Mouse (Mus musculus) forebrain, embryonic 15.5 days (tissue): ENCODE measurements at regions not wholly inside any gene's neighbourhood (a gene's known extent, or its start where the extent isn't known, plus 50 kb on each side); places are given as distances from the start of the nearest gene placed in this dataset.

Experiments
- ATAC-seq: fragments of 200-750 bp; cut with Nextera tagmentation; replicated peaks from 2 replicates; pipeline ENCODE4 v1.8.0; 2017; ENCODE audit warnings: mild to moderate bottlenecking, moderate TSS enrichment, moderate library complexity
- H3K27ac ChIP-seq: fragments of 300-500 bp; sonication (generic); replicated peaks from 2 replicates; pipeline ENCODE4 v1.5.1; 2015; ENCODE audit warnings: mild to moderate bottlenecking, inconsistent platforms
- H3K27me3 ChIP-seq: fragments of 300-500 bp; sonication (generic); 2 replicates; pipeline ENCODE4 v1.6.1; 2015; ENCODE audit warnings: inconsistent platforms
- H3K36me3 ChIP-seq: fragments of 300-500 bp; sonication (generic); 2 replicates; pipeline ENCODE4 v1.6.1; 2015; ENCODE audit warnings: mild to moderate bottlenecking, inconsistent platforms
- H3K4me1 ChIP-seq: fragments of 300-500 bp; sonication (generic); 2 replicates; pipeline ENCODE4 v1.6.1; 2015; ENCODE audit warnings: inconsistent platforms
- H3K4me2 ChIP-seq: fragments of 300-500 bp; sonication (generic); replicated peaks from 2 replicates; pipeline ENCODE4 v1.6.1; 2015; ENCODE audit warnings: mild to moderate bottlenecking, inconsistent platforms
- H3K4me3 ChIP-seq: fragments of 300-500 bp; sonication (generic); 2 replicates; pipeline ENCODE4 v1.5.1; 2015; ENCODE audit warnings: mild to moderate bottlenecking, inconsistent platforms
- H3K9ac ChIP-seq: fragments of 300-500 bp; sonication (generic); replicated peaks from 2 replicates; pipeline ENCODE4 v1.6.1; 2015; ENCODE audit warnings: mild to moderate bottlenecking, inconsistent platforms
- H3K9me3 ChIP-seq: fragments of 300-500 bp; sonication (generic); 2 replicates; pipeline ENCODE4 v1.6.1; 2016; ENCODE audit warnings: inconsistent platforms
- WGBS: fragments of 180-500 bp; shearing (Covaris S2); methylation state at CpG from one replicate; pipeline ENCODE4 v1.1.7; 2015; ENCODE audit warnings: mixed read lengths; 5-methylcytosine and 5-hydroxymethylcytosine counted together

DNA sequence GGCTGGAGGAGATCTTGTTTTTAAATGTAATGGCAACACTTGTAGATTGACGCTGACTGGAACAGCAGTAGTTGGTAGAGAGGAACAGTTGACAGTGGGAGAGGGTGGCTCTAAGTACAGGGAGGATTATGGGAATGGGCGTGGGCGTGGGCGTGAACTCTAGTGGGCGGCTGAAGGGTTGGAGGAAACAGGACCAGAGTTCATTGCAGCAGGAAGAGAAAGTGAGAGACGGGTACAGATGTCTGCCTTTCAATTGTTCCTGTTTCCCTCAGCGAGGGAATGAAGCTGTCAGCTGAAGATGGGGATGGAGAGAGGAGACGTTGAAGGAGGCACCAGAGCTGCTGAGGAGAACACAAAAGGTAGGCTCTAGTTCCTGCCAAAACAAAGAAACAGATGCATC lies 135.2 kb downstream of the Hhipl2 start:
- H3K9ac ChIP-seq = no peak overlapping the region
- no peak overlapping the region for H3K27ac ChIP-seq
- no peaks in the 10 kb centered on the region for H3K9me3 ChIP-seq
- 85% methylated on average over 8 of the region's 8 CpGs for WGBS
- H3K27me3 ChIP-seq = no peaks in the 10 kb centered on the region
- no peak for ATAC-seq
- H3K4me2 ChIP-seq = no peak overlapping the region
- no peak overlapping the region for H3K4me3 ChIP-seq
- no peaks in the 10 kb centered on the region for H3K4me1 ChIP-seq
- H3K36me3 ChIP-seq = no peaks in the 10 kb centered on the region

GRCm38 (mm10) chr1:183562853-183563252 lies 144.8 kb downstream of the Hhipl2 start:
- no peaks in the 10 kb centered on the region for H3K36me3 ChIP-seq
- no peaks in the 10 kb centered on the region for H3K4me1 ChIP-seq
- ATAC-seq = no peak
- H3K9me3 ChIP-seq = no peaks in the 10 kb centered on the region
- H3K27me3 ChIP-seq = no peaks in the 10 kb centered on the region
- H3K27ac ChIP-seq = no peak overlapping the region
- no peak overlapping the region for H3K9ac ChIP-seq
- no peak overlapping the region for H3K4me2 ChIP-seq
- 49% methylated on average over 3 of the region's 3 CpGs for WGBS
- no peak overlapping the region for H3K4me3 ChIP-seq

- 39% methylated on average over 10 of the region's 10 CpGs for WGBS
- no peaks in the 10 kb centered on the region for H3K27me3 ChIP-seq
- no peaks in the 10 kb centered on the region for H3K4me1 ChIP-seq
- no peaks in the 10 kb centered on the region for H3K9me3 ChIP-seq
- H3K4me3 ChIP-seq = no peak overlapping the region
- H3K27ac ChIP-seq = no peak overlapping the region
- no peaks in the 10 kb centered on the region for H3K36me3 ChIP-seq
- H3K9ac ChIP-seq = no peak overlapping the region
- H3K4me2 ChIP-seq = no peak overlapping the region
- no peak for ATAC-seq
These were observed 155.9 kb downstream of the Hhipl2 start for GRCm38 (mm10) chr1:183573621-183574585.

DNA sequence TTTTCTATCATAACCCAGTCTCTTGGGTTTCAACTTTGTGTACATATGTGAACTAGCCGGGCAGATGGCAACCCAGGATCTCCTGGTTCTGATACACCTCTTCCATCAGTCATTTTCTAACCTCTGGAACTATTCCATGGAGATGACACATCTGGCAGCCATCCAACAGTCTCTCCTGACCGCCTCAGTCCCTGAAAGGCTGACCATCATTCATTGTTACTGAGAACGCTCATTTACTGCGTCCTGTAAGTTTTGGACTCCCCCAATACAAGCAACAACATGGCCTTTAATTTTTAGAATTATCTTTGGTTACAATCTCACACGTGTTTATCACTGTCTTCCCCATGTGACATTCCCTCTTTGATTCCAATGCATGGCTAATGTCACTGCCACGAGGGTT lies 166.8 kb downstream of the Hhipl2 start:
- WGBS = 71% methylated on average over 6 of the region's 6 CpGs
- ATAC-seq = no peak

GRCm38 (mm10) chr1:183586406-183586805 lies 168.4 kb downstream of the Hhipl2 start:
- 68% methylated on average over 4 of the region's 4 CpGs for WGBS
- ATAC-seq = no peak

More for the DNA sequence above, 166.8 kb downstream of the Hhipl2 start:
- Histone ChIP-seq H3K27ac (no peak overlapping the region), H3K4me1 (no peaks in the 10 kb centered on the region), H3K9ac (no peak overlapping the region), H3K4me2 (no peak overlapping the region), H3K9me3 (no peaks in the 10 kb centered on the region), H3K4me3 (no peak overlapping the region), H3K27me3 (no peaks in the 10 kb centered on the region), H3K36me3 (no peaks in the 10 kb centered on the region)

GRCm38 (mm10) chr1:183595306-183595705 lies 177.3 kb downstream of the Hhipl2 start:
- no peak for ATAC-seq
- WGBS = 66% methylated on average over 5 of the region's 5 CpGs
- no peaks in the 10 kb centered on the region for H3K27me3 ChIP-seq
- H3K9ac ChIP-seq = no peak overlapping the region
- no peak overlapping the region for H3K27ac ChIP-seq
- H3K4me1 ChIP-seq = no peaks in the 10 kb centered on the region
- no peaks in the 10 kb centered on the region for H3K9me3 ChIP-seq
- no peaks in the 10 kb centered on the region for H3K36me3 ChIP-seq
- no peak overlapping the region for H3K4me2 ChIP-seq
- no peak overlapping the region for H3K4me3 ChIP-seq

More at GRCm38 (mm10) chr1:183586406-183586805, 168.4 kb downstream of the Hhipl2 start:
- Histone ChIP-seq H3K4me3 (no peak overlapping the region), H3K9me3 (no peaks in the 10 kb centered on the region), H3K4me2 (no peak overlapping the region), H3K4me1 (no peaks in the 10 kb centered on the region), H3K9ac (no peak overlapping the region), H3K36me3 (no peaks in the 10 kb centered on the region), H3K27me3 (no peaks in the 10 kb centered on the region), H3K27ac (no peak overlapping the region)

DNA sequence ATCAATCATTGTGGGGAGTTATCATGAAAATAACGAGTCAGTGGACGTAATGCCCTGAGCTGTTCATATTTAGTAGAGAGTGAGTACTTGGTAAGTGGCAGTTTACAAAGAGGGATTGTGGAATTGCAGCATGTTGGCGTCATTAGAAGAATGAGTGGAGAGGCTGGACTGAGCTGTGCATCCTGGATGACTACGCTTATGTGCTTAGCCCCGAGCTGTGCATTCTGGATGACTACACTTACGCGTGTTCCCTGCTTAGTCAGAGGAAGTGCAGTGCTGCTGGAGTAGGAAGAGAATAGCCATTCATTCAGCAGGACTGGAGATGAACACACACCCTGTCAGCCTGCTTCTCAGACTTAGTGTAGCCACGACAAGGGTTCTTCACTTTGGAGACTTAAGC lies 182.5 kb downstream of the Hhipl2 start:
- no peak overlapping the region for H3K4me3 ChIP-seq
- H3K9me3 ChIP-seq = no peaks in the 10 kb centered on the region
- H3K27ac ChIP-seq = no peak overlapping the region
- no peak for ATAC-seq
- no peak overlapping the region for H3K9ac ChIP-seq
- 70% methylated on average over 8 of the region's 8 CpGs for WGBS
- H3K4me1 ChIP-seq = no peaks in the 10 kb centered on the region
- no peak overlapping the region for H3K4me2 ChIP-seq
- no peaks in the 10 kb centered on the region for H3K27me3 ChIP-seq
- H3K36me3 ChIP-seq = no peaks in the 10 kb centered on the region

DNA sequence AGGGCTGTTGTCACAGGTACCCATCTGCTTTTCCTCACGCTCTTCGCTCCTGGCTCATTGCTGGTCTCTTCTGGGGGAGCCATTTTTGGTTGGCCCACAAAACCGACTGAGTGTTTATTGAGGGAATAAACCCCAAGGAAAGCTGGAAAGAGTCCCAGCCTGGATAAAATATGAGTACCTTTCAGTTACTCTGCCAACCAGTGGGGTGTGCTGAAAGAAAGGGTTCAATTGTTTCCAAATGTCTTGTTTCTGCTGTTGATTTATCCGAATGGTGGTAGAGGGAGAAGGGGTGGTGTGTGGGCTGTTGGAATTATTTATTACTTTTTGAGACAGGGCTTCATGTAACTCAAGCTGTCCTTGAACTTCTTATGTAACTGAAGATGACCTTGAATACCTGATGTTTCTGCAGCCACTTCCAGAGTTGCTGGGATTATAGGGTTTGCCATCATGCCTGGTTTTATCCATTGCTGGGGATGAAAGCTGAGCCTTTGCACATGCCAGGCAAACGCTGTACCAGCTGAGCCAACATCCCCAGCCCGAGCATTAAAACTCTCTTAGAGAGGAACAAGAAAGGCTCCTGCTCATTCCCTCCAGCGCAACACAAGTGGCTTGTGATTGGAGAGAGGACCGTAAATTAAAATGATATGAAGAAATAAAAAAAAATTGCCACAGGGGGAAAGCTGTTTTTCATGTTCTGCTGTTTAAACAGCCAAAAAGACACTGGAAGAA lies 194.1 kb downstream of the Hhipl2 start:
- Histone ChIP-seq H3K4me1 (no peaks in the 10 kb centered on the region), H3K27me3 (no peaks in the 10 kb centered on the region), H3K9ac (no peak overlapping the region), H3K36me3 (no peaks in the 10 kb centered on the region), H3K4me2 (no peak overlapping the region), H3K4me3 (no peak overlapping the region), H3K9me3 (no peaks in the 10 kb centered on the region), H3K27ac (no peak overlapping the region)
- no peak for ATAC-seq
- 83% methylated on average over 8 of the region's 8 CpGs for WGBS

DNA sequence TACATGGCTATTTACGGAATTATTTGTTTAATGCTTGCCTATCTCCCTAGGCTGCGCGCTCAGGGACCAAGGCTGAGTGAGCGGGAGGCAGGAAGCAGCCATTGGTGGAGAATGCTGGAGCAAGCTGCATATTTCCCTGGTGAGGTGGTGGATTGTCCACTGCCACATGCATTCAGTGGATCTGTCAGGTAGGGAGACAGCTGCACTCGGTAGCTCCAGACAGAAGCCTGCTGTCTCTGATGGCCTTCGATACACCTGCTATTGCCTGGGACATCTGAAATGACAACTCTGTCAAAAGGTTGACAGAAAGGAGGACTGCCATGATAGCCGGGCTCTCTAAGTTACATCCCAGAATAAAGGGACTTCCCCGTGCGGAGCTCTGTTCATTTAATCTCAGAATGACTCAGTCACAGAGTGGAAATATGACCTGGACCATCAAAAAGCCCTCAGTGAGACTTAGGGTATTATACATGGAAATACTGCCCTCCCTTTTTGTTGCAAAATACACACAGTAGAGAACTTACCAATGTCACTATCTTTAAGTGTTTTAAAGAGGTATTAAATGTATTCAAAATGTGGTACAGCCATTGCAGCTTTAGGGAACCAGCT lies 201.5 kb downstream of the Hhipl2 start:
- H3K4me1 ChIP-seq = no peaks in the 10 kb centered on the region
- H3K36me3 ChIP-seq = no peaks in the 10 kb centered on the region
- no peak overlapping the region for H3K4me3 ChIP-seq
- H3K27ac ChIP-seq = no peak overlapping the region
- 87% methylated on average over 9 of the region's 9 CpGs for WGBS
- no peak overlapping the region for H3K4me2 ChIP-seq
- H3K9me3 ChIP-seq = no peaks in the 10 kb centered on the region
- ATAC-seq = no peak
- H3K27me3 ChIP-seq = no peaks in the 10 kb centered on the region
- no peak overlapping the region for H3K9ac ChIP-seq

DNA sequence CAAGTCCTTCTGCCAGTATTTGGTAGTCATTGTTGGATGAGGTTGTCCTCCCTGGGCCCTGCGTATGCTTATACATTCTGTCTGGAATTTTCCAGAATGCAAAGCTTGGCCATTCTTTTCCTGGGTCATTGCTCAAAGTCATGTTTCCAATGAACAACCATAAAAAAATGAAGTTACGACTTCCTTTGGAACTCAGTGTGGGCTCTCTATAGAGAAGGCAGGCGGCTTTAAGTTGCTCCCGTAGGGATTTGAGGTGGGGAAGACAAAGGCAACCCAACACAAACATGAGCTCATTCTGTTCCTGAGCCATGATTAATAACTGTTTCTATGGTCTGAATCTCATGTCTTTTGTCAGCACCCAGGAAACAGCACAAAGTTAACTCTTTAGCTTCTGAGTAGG lies 204.3 kb downstream of the Hhipl2 start:
- Histone ChIP-seq H3K4me1 (no peaks in the 10 kb centered on the region), H3K9me3 (no peaks in the 10 kb centered on the region), H3K36me3 (no peaks in the 10 kb centered on the region), H3K27ac (no peak overlapping the region), H3K4me2 (no peak overlapping the region), H3K4me3 (no peak overlapping the region), H3K9ac (no peak overlapping the region), H3K27me3 (no peaks in the 10 kb centered on the region)
- 54% methylated on average over 4 of the region's 4 CpGs for WGBS
- ATAC-seq = no peak

DNA sequence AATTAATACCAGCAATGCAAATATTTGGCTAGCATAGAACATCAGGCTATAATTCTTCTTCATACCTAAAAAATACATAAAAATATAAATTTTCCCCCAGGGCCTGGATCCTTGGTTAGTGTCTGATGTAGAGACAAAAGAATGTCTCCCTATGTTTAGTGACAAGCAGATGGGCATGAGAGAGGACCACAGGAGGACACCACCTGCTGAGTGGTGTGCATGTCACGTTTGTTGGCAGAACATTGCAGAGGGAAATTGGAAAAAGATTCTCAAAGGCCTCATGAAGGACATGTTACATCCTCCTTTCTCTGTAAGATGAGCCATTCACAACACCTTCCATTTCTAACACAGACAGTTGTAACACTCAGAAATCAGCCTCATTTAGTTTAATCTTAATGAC lies 206.3 kb downstream of the Hhipl2 start:
- H3K27ac ChIP-seq = no peak overlapping the region
- WGBS = 50% methylated on average over 1 of the region's 1 CpGs
- no peak overlapping the region for H3K9ac ChIP-seq
- no peak overlapping the region for H3K4me3 ChIP-seq
- H3K9me3 ChIP-seq = no peaks in the 10 kb centered on the region
- H3K4me1 ChIP-seq = no peaks in the 10 kb centered on the region
- no peaks in the 10 kb centered on the region for H3K36me3 ChIP-seq
- no peak for ATAC-seq
- H3K4me2 ChIP-seq = no peak overlapping the region
- H3K27me3 ChIP-seq = no peaks in the 10 kb centered on the region

GRCm38 (mm10) chr1:183633810-183634209 lies 215.8 kb downstream of the Hhipl2 start:
- Histone ChIP-seq H3K4me1 (no peaks in the 10 kb centered on the region), H3K4me3 (no peak overlapping the region), H3K27me3 (no peaks in the 10 kb centered on the region), H3K9me3 (no peaks in the 10 kb centered on the region), H3K36me3 (no peaks in the 10 kb centered on the region), H3K4me2 (no peak overlapping the region), H3K27ac (no peak overlapping the region), H3K9ac (no peak overlapping the region)
- 81% methylated on average over 6 of the region's 6 CpGs for WGBS
- ATAC-seq = no peak
